Mouse (Mus musculus) limb, embryonic 11.5 days (tissue): ENCODE results near the gene Vmn1r4. TPM values are rescaled to one million over a fixed set of nuclear protein-coding genes. Genes with fewer than 3 reads are reported as not detected.

ENCODE experiments used
- ATAC-seq: fragments of 200-750 bp; cut with Nextera tagmentation; 2 replicates; pipeline ENCODE4 v1.8.0; 2017; ENCODE audit warnings: low read depth; ENCODE audit not compliant: insufficient number of reproducible peaks, low FRiP score, low TSS enrichment
- DNase-seq: peaks from one replicate; pipeline ENCODE4 v3.0.0-alpha.2; 2015; ENCODE audit warnings: low spot score
- H3K27ac ChIP-seq: fragments of 300-500 bp; sonication (generic); replicated peaks from 2 replicates; pipeline ENCODE4 v1.5.1; 2014; ENCODE audit warnings: low read depth, mild to moderate bottlenecking, low read length
- H3K27me3 ChIP-seq: fragments of 300-500 bp; sonication (generic); 2 replicates; pipeline ENCODE4 v1.6.1; 2014; ENCODE audit warnings: mild to moderate bottlenecking, low read length, mixed read lengths; ENCODE audit not compliant: control insufficient read depth, insufficient read depth
- H3K36me3 ChIP-seq: fragments of 300-500 bp; sonication (generic); 2 replicates; pipeline ENCODE4 v1.6.1; 2014; ENCODE audit warnings: mild to moderate bottlenecking, low read length, moderate library complexity, mixed read lengths; ENCODE audit not compliant: control insufficient read depth, insufficient read depth
- H3K4me1 ChIP-seq: fragments of 300-500 bp; sonication (generic); 2 replicates; pipeline ENCODE4 v1.6.1; 2014; ENCODE audit warnings: low read length, mixed read lengths; ENCODE audit not compliant: control insufficient read depth, insufficient read depth
- H3K4me2 ChIP-seq: fragments of 300-500 bp; sonication (generic); 2 replicates; pipeline ENCODE4 v1.6.1; 2014; ENCODE audit warnings: low read depth, mild to moderate bottlenecking, moderate library complexity; ENCODE audit not compliant: severe bottlenecking
- H3K4me3 ChIP-seq: fragments of 300-500 bp; sonication (generic); 2 replicates; pipeline ENCODE4 v1.5.1; 2014; ENCODE audit warnings: low read depth, low read length
- H3K9ac ChIP-seq: fragments of 300-500 bp; sonication (generic); 2 replicates; pipeline ENCODE4 v1.6.1; 2014; ENCODE audit warnings: mild to moderate bottlenecking, low read length
- H3K9me3 ChIP-seq: fragments of 300-500 bp; sonication (generic); 2 replicates; pipeline ENCODE4 v1.6.1; 2016; ENCODE audit warnings: low read length; ENCODE audit not compliant: control insufficient read depth
- WGBS: fragments of 180-500 bp; shearing (Covaris S2); extraction: QIAGEN DNeasy Blood & Tissue Kit; methylation state at CpG from one replicate; pipeline ENCODE4 v1.1.7; 2014; 5-methylcytosine and 5-hydroxymethylcytosine counted together
- polyA plus RNA-seq: library from polyadenylated mRNA; unstranded; fragments of >200 nt; fragmentation: Nextera tagmentation; extraction: Ambion mirVana; gene quantifications from 2 replicates; pipeline ENCODE4 v1.2.1, GENCODE M21; 2014

Vmn1r4 gene
- 0.16 and 0.35 TPM in 2 replicates for polyA plus RNA-seq

- 4% methylated on average over 64 of the region's 64 CpGs for WGBS
Observed at GRCm38 (mm10) chr6:56923726-56924707, at the start of gene Vmn1r4, which contains the start of gene Nt5c3. Gene Vmn1r4, plus strand, starts transcription at chr6:56924015. Gene Nt5c3, minus strand, starts transcription at chr6:56923932.

GRCm38 (mm10) chr6:56876870-56877269, 46.9 kb upstream of the Vmn1r4 start:
- Histone ChIP-seq H3K27ac (no peak overlapping the region), H3K4me1 (no peaks in the 10 kb centered on the region), H3K4me2 (no peak overlapping the region), H3K36me3 (peaks cover 5% of the 10 kb centered on the region), H3K27me3 (no peaks in the 10 kb centered on the region), H3K9ac (no peak overlapping the region), H3K9me3 (no peaks in the 10 kb centered on the region), H3K4me3 (no peak overlapping the region)
- ATAC-seq (no peak), DNase-seq (no peak)
- 88% methylated on average over 4 of the region's 4 CpGs for WGBS

More at GRCm38 (mm10) chr6:56923726-56924707, at the start of gene Vmn1r4, which contains the start of gene Nt5c3:
- Histone ChIP-seq H3K27ac (peak within 1 kb of the TSS; percentile 72; the same call in 1 of the 2 replicates), H3K4me3 (peak within 1 kb of the TSS; percentile 73), H3K9ac (peak within 1 kb of the TSS; percentile 77), H3K4me2 (peak within 1 kb of the TSS; percentile 45), H3K36me3 (no peaks in the 10 kb centered on the region), H3K27me3 (no peaks in the 10 kb centered on the region), H3K9me3 (no peaks in the 10 kb centered on the region), H3K4me1 (no peaks in the 10 kb centered on the region)
- ATAC-seq = peak; percentile 98
- peak; percentile 92 for DNase-seq

GRCm38 (mm10) chr6:56877985-56878384, 45.8 kb upstream of the Vmn1r4 start:
- peaks cover 5% of the 10 kb centered on the region for H3K36me3 ChIP-seq
- H3K4me1 ChIP-seq = no peaks in the 10 kb centered on the region
- no peak overlapping the region for H3K9ac ChIP-seq
- no peak for ATAC-seq
- H3K9me3 ChIP-seq = no peaks in the 10 kb centered on the region
- no peak for DNase-seq
- H3K27ac ChIP-seq = no peak overlapping the region
- 91% methylated on average over 8 of the region's 8 CpGs for WGBS
- no peaks in the 10 kb centered on the region for H3K27me3 ChIP-seq
- H3K4me2 ChIP-seq = no peak overlapping the region
- no peak overlapping the region for H3K4me3 ChIP-seq

- Histone ChIP-seq H3K27ac (no peak overlapping the region), H3K36me3 (peaks cover 5% of the 10 kb centered on the region), H3K4me2 (no peak overlapping the region), H3K27me3 (no peaks in the 10 kb centered on the region), H3K9ac (no peak overlapping the region), H3K9me3 (no peaks in the 10 kb centered on the region), H3K4me3 (no peak overlapping the region), H3K4me1 (no peaks in the 10 kb centered on the region)
- ATAC-seq (no peak), DNase-seq (no peak)
- 84% methylated on average over 1 of the region's 1 CpGs for WGBS
Observed at GRCm38 (mm10) chr6:56879352-56879955, 44.4 kb upstream of the Vmn1r4 start.

GRCm38 (mm10) chr6:56888561-56888960, 35.3 kb upstream of the Vmn1r4 start:
- no peaks in the 10 kb centered on the region for H3K9me3 ChIP-seq
- H3K36me3 ChIP-seq = peaks cover 4% of the 10 kb centered on the region; the same call in 1 of the 2 replicates
- no peak overlapping the region for H3K9ac ChIP-seq
- H3K27me3 ChIP-seq = no peaks in the 10 kb centered on the region
- H3K4me3 ChIP-seq = no peak overlapping the region
- DNase-seq (no peak), ATAC-seq (no peak)
- H3K27ac ChIP-seq = no peak overlapping the region
- H3K4me1 ChIP-seq = no peaks in the 10 kb centered on the region
- 91% methylated on average over 6 of the region's 6 CpGs for WGBS
- H3K4me2 ChIP-seq = no peak overlapping the region

GRCm38 (mm10) chr6:56890762-56891161, 33.1 kb upstream of the Vmn1r4 start:
- 88% methylated on average over 2 of the region's 2 CpGs for WGBS

GRCm38 (mm10) chr6:56899601-56900000, 24.2 kb upstream of the Vmn1r4 start:
- Histone ChIP-seq H3K4me3 (no peak overlapping the region), H3K27ac (no peak overlapping the region), H3K27me3 (no peaks in the 10 kb centered on the region), H3K9me3 (no peaks in the 10 kb centered on the region), H3K4me2 (no peak overlapping the region), H3K4me1 (no peaks in the 10 kb centered on the region), H3K9ac (no peak overlapping the region), H3K36me3 (no peaks in the 10 kb centered on the region)
- DNase-seq (no peak), ATAC-seq (no peak)
- 88% methylated on average over 3 of the region's 3 CpGs for WGBS

More at GRCm38 (mm10) chr6:56890762-56891161, 33.1 kb upstream of the Vmn1r4 start:
- DNase-seq = no peak
- Histone ChIP-seq H3K27ac (no peak overlapping the region), H3K4me2 (no peak overlapping the region), H3K36me3 (peaks cover 4% of the 10 kb centered on the region; the same call in 1 of the 2 replicates), H3K9ac (no peak overlapping the region), H3K9me3 (no peaks in the 10 kb centered on the region), H3K27me3 (no peaks in the 10 kb centered on the region), H3K4me3 (no peak overlapping the region), H3K4me1 (no peaks in the 10 kb centered on the region)
- no peak for ATAC-seq

GRCm38 (mm10) chr6:56901336-56901735, 22.5 kb upstream of the Vmn1r4 start:
- Histone ChIP-seq H3K4me2 (no peak overlapping the region), H3K4me3 (no peak overlapping the region), H3K4me1 (no peaks in the 10 kb centered on the region), H3K27me3 (no peaks in the 10 kb centered on the region), H3K9ac (no peak overlapping the region), H3K27ac (no peak overlapping the region), H3K36me3 (no peaks in the 10 kb centered on the region), H3K9me3 (no peaks in the 10 kb centered on the region)
- ATAC-seq (no peak), DNase-seq (no peak)
- WGBS = 75% methylated on average over 3 of the region's 3 CpGs
